In the genomic region with DNA sequence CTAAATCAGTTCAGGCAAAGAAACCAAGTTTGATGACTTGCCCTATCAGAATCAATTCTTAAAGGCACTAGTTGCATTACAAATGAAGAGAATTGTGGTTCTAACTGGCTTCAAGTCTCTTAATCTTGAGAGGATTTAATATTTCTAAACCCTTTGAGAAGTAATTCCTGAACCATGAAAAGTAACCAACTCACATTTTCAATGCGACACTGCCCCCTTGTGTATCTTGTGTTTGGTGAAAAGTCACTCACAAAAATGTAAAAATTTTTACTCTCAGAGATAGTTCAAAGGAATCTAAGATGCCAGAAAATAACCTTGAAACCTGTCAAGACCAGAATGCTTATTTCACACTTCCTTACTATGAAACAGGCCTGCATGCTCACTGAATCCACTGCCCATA, we compare ENCODE assay signal across 1 mouse cellular context.
TF ChIP-seq lines count a peak whose summit lies in the region.

No protein-coding gene starts in this region.

TF ChIP-seq in CH12.LX, 34 proteins besides CTCF, POLR2A, EP300 and RAD21 (continued from another document):
- TF ChIP-seq MYC (IDR thresholded peaks at IDR 0.05; ENCODE audit: low read depth, low read length) = no peak
TF ChIP-seq in CH12.LX: peak in this region for 3.
